Mouse (Mus musculus) C3H10T1/2 (cell line): ENCODE measurements around the gene R3hcc1l. TPM values are rescaled to one million over a fixed set of nuclear protein-coding genes. Genes with fewer than 3 reads are reported as not detected.

Source experiments
- polyA plus RNA-seq, 2 experiments: library from polyadenylated mRNA; unstranded; fragments of >200 nt; fragmentation: generic; extraction: Trizol; gene quantifications; one replicate each; pipeline ENCODE4 v1.2.1; 2012; ENCODE audit warnings: missing spikeins in 2 of 2

R3hcc1l gene
- 1 to 10 TPM in 1 of 2 experiments, under 1 TPM in 1; 0.75 to 7.7 TPM for polyA plus RNA-seq

GRCm38 (mm10) chr19:42518620-42519310 is at the start of gene R3hcc1l:
Gene R3hcc1l, plus strand, starts transcription at chr19:42518759.

GRCm38 (mm10) chr19:42612654-42613053 is 94.1 kb downstream of the R3hcc1l start, which contains the start of gene Loxl4:
Gene Loxl4, minus strand, starts transcription at chr19:42612813.

Other genes with a start within 250 kb of the R3hcc1l start
- gene Crtac1, start 87.0 kb upstream of the R3hcc1l start, polyA plus RNA-seq: not detected
- 10 to 100 TPM; 11.2 to 12.6 TPM for gene Loxl4, start 94.1 kb downstream of the R3hcc1l start, polyA plus RNA-seq
- gene Pyroxd2, start 234.0 kb downstream of the R3hcc1l start, polyA plus RNA-seq: not detected